Mouse (Mus musculus): ENCODE data around the gene Gap43. TPM values are rescaled to one million over a fixed set of nuclear protein-coding genes. Genes with fewer than 3 reads are reported as not detected.

The Gap43 gene
- total RNA-seq, 2 experiments from 2014 or later, result 37.6 to 69.0 TPM

Small RNA genes within 50 kb of the gene (microRNA-seq; reads per million reads assigned to microRNA genes)
- 18.1 reads per million, percentile 28 among the genes with 10 or more reads in this experiment for gene Mir6540

Data from adrenal gland, postnatal 4 days (tissue).